Comparison of ENCODE assay signal across 20 mouse cellular contexts in the genomic region with DNA sequence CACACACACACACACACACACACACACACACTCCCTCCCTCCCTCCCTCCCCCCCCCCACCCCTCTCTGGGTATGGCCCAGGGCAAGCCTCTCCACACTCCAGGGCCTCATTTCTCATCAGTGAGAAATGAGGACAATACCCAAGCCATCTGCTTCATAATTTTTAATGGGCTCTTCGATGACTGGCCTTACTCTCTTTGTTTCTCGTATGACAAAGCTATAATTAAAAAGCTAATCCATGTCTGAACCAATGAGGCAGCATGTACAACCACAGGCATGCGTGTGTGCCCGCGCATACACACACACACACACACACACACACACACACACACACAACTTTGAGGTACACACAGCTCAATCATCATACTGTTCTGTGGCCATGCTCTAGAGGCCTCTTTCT. TPM values are rescaled to one million over a fixed set of nuclear protein-coding genes. Genes with fewer than 3 reads are reported as not detected.
DNase-seq lines count a peak whose midpoint lies in the region; ATAC-seq and TF ChIP-seq lines count a peak whose summit lies in the region.
"Had no signal": no experiment of that assay in that cellular context is flagged by ENCODE, and none has a peak within 500 bp of the region (broad histone marks: within the 10 kb centered on the region; RNA-seq: fewer than 3 reads in every experiment).

No protein-coding gene starts in this region.

- no peak for ATAC-seq in forebrain, postnatal 0 days
- peak; percentile 54 for ATAC-seq in midbrain, embryonic 13.5 days
- no peak for ATAC-seq in heart, embryonic 12.5 days (ENCODE audit: insufficient number of reproducible peaks, low FRiP score)
- no peak for ATAC-seq in heart, embryonic 11.5 days (replicated peaks; ENCODE audit: insufficient number of reproducible peaks, low FRiP score, low TSS enrichment)
- ATAC-seq: Patski had no signal

- H3K4me3 ChIP-seq in forebrain, embryonic 10.5 days, result no peak overlapping the region
- no peak overlapping the region for H3K4me3 ChIP-seq in forebrain, postnatal 0 days (ENCODE audit: low read depth, low read length)
- H3K4me3 ChIP-seq in hindbrain, embryonic 10.5 days, result no peak overlapping the region
- H3K4me3 ChIP-seq in midbrain, embryonic 13.5 days (replicated peaks), result no peak overlapping the region
- no peak overlapping the region for H3K4me3 ChIP-seq in heart, embryonic 12.5 days
- H3K4me3 ChIP-seq in heart, embryonic 11.5 days (ENCODE audit: low read depth, low read length), result no peak overlapping the region
- H3K4me3 ChIP-seq: embryonic facial prominence, embryonic 15.5 days; heart, embryonic 13.5 days; stomach, embryonic 15.5 days had no signal

- peak overlapping the region; percentile 68 for H3K27ac ChIP-seq in forebrain, embryonic 10.5 days
- H3K27ac ChIP-seq in forebrain, postnatal 0 days (ENCODE audit: low read depth, low read length), result no peak overlapping the region
- H3K27ac ChIP-seq in hindbrain, embryonic 10.5 days, result peak overlapping the region; percentile 72
- H3K27ac ChIP-seq in midbrain, embryonic 13.5 days, result peak overlapping the region; percentile 30; the same call in 1 of the 2 replicates
- no peak overlapping the region for H3K27ac ChIP-seq in heart, embryonic 12.5 days (ENCODE audit: poor library complexity, severe bottlenecking)
- H3K27ac ChIP-seq in heart, embryonic 11.5 days (ENCODE audit: low read depth, low read length), result no peak overlapping the region
- H3K27ac ChIP-seq: embryonic facial prominence, embryonic 15.5 days; heart, embryonic 13.5 days; macrophage; stomach, embryonic 15.5 days had no signal

- no peaks in the 10 kb centered on the region for H3K9me3 ChIP-seq in forebrain, embryonic 10.5 days
- no peaks in the 10 kb centered on the region for H3K9me3 ChIP-seq in forebrain, postnatal 0 days (ENCODE audit: low read length)
- no peaks in the 10 kb centered on the region for H3K9me3 ChIP-seq in hindbrain, embryonic 10.5 days
- H3K9me3 ChIP-seq in midbrain, embryonic 13.5 days, result no peaks in the 10 kb centered on the region
- H3K9me3 ChIP-seq in heart, embryonic 12.5 days (replicated peaks), result no peaks in the 10 kb centered on the region
- no peaks in the 10 kb centered on the region for H3K9me3 ChIP-seq in heart, embryonic 11.5 days (replicated peaks; ENCODE audit: control insufficient read depth, low read length)
- H3K9me3 ChIP-seq: embryonic facial prominence, embryonic 15.5 days; heart, embryonic 13.5 days; stomach, embryonic 15.5 days had no signal

- 92% methylated on average over 5 of the region's 5 CpGs for WGBS in forebrain, embryonic 10.5 days
- WGBS in forebrain, postnatal 0 days, result 51% methylated on average over 5 of the region's 5 CpGs
- 76% methylated on average over 5 of the region's 5 CpGs for WGBS in hindbrain, embryonic 10.5 days
- 61% methylated on average over 5 of the region's 5 CpGs for WGBS in midbrain, embryonic 13.5 days
- WGBS in heart, embryonic 12.5 days, result 97% methylated on average over 5 of the region's 5 CpGs
- 97% methylated on average over 5 of the region's 5 CpGs for WGBS in heart, embryonic 11.5 days (ENCODE audit: insufficient replicate concordance)

- peaks cover 97% of the 10 kb centered on the region for H3K4me1 ChIP-seq in forebrain, embryonic 10.5 days
- H3K4me1 ChIP-seq in forebrain, postnatal 0 days (ENCODE audit: insufficient read depth), result peaks cover 9% of the 10 kb centered on the region
- peaks cover 93% of the 10 kb centered on the region for H3K4me1 ChIP-seq in hindbrain, embryonic 10.5 days (replicated peaks)
- peaks cover 67% of the 10 kb centered on the region for H3K4me1 ChIP-seq in midbrain, embryonic 13.5 days (replicated peaks)
- H3K4me1 ChIP-seq in heart, embryonic 12.5 days (replicated peaks), result peaks cover 15% of the 10 kb centered on the region
- peaks cover 11% of the 10 kb centered on the region for H3K4me1 ChIP-seq in heart, embryonic 11.5 days (ENCODE audit: control insufficient read depth, insufficient read depth, low read length)

- DNase-seq in forebrain, embryonic 10.5 days (ENCODE audit: extremely low spot score, low spot score), result no peak
- DNase-seq in forebrain, postnatal 0 days, result no peak
- DNase-seq in Muller cell, postnatal 12 days (ENCODE audit: inconsistent ontology term), result peak; percentile 90
- DNase-seq in hindbrain, embryonic 10.5 days (ENCODE audit: low spot score), result no peak
- DNase-seq in frontal cortex, postnatal 36 days (ENCODE audit: low spot score in 2 of 2), result no peak
- DNase-seq: cerebellum, adult 11 months; kidney, adult 18-20 months; kidney, postnatal 36 days; liver; lung, embryonic 14.5 days; right cerebral cortex, postnatal 4 days; thymus, postnatal 14 days had no signal

- H3K9ac ChIP-seq in forebrain, postnatal 0 days, result no peak overlapping the region
- H3K9ac ChIP-seq in midbrain, embryonic 13.5 days (replicated peaks), result no peak overlapping the region
- H3K9ac ChIP-seq in heart, embryonic 12.5 days, result no peak overlapping the region
- H3K9ac ChIP-seq in heart, embryonic 11.5 days (ENCODE audit: low read depth, low read length), result no peak overlapping the region
- H3K9ac ChIP-seq: embryonic facial prominence, embryonic 15.5 days; heart, embryonic 13.5 days; lung, embryonic 14.5 days; stomach, embryonic 15.5 days had no signal

- H3K4me2 ChIP-seq in forebrain, postnatal 0 days (ENCODE audit: low read depth), result no peak overlapping the region
- H3K4me2 ChIP-seq in midbrain, embryonic 13.5 days (replicated peaks), result no peak overlapping the region
- no peak overlapping the region for H3K4me2 ChIP-seq in heart, embryonic 12.5 days
- no peak overlapping the region for H3K4me2 ChIP-seq in heart, embryonic 11.5 days
- H3K4me2 ChIP-seq: embryonic facial prominence, embryonic 15.5 days; heart, embryonic 13.5 days; lung, embryonic 14.5 days; stomach, embryonic 15.5 days had no signal

- no peak for TF ChIP-seq CTCF in forebrain, postnatal 0 days (IDR thresholded peaks at IDR 0.05; ENCODE audit: low read depth)

- no peaks in the 10 kb centered on the region for H3K27me3 ChIP-seq in forebrain, embryonic 10.5 days (ENCODE audit: poor library complexity, severe bottlenecking)
- H3K27me3 ChIP-seq in forebrain, postnatal 0 days (ENCODE audit: insufficient read depth, low read length), result no peaks in the 10 kb centered on the region
- H3K27me3 ChIP-seq in hindbrain, embryonic 10.5 days (ENCODE audit: insufficient read depth, poor library complexity, severe bottlenecking), result no peaks in the 10 kb centered on the region
- 0 out of 2 replicates have a peak, but pooled peaks cover 2% of the 10 kb centered on the region for H3K27me3 ChIP-seq in midbrain, embryonic 13.5 days
- H3K27me3 ChIP-seq in heart, embryonic 12.5 days (replicated peaks), result peaks cover 47% of the 10 kb centered on the region
- H3K27me3 ChIP-seq in heart, embryonic 11.5 days (ENCODE audit: control insufficient read depth, insufficient read depth, low read length), result peaks cover 39% of the 10 kb centered on the region
- H3K27me3 ChIP-seq: embryonic facial prominence, embryonic 15.5 days; Patski; stomach, embryonic 15.5 days had no signal

- H3K36me3 ChIP-seq in forebrain, embryonic 10.5 days (replicated peaks), result peaks cover 8% of the 10 kb centered on the region
- no peaks in the 10 kb centered on the region for H3K36me3 ChIP-seq in forebrain, postnatal 0 days (ENCODE audit: insufficient read depth)
- H3K36me3 ChIP-seq in hindbrain, embryonic 10.5 days, result peaks cover 23% of the 10 kb centered on the region; the same call in 1 of the 2 replicates
- H3K36me3 ChIP-seq in midbrain, embryonic 13.5 days, result no peaks in the 10 kb centered on the region
- H3K36me3 ChIP-seq in heart, embryonic 12.5 days, result no peaks in the 10 kb centered on the region
- no peaks in the 10 kb centered on the region for H3K36me3 ChIP-seq in heart, embryonic 11.5 days (ENCODE audit: control insufficient read depth, insufficient read depth, low read length)
- H3K36me3 ChIP-seq: embryonic facial prominence, embryonic 15.5 days; heart, embryonic 13.5 days; stomach, embryonic 15.5 days had no signal

RNA-seq across cellular contexts. Expression of a gene that starts 23.9 kb away (rescaled TPM):
- 19.8 and 22.6 TPM in 2 replicates for polyA plus RNA-seq in forebrain, embryonic 10.5 days (2016; fragmentation: Nextera tagmentation; extraction: Ambion mirVana)
- total RNA-seq in forebrain, postnatal 0 days (2014; rRNA removed), result 31.3 and 31.5 TPM in 2 replicates
- 12.4 and 14.6 TPM in 2 replicates for polyA plus RNA-seq in forebrain, postnatal 0 days (2015; fragmentation: Nextera tagmentation; extraction: Ambion mirVana)
- 13.3 and 17.6 TPM in 2 replicates for polyA plus RNA-seq in hindbrain, embryonic 10.5 days (2016; fragmentation: Nextera tagmentation; extraction: Ambion mirVana)
- 15.6 and 16.5 TPM in 2 replicates for polyA plus RNA-seq in midbrain, embryonic 13.5 days (2015; fragmentation: Nextera tagmentation; extraction: Ambion mirVana)
- polyA plus RNA-seq in heart, embryonic 12.5 days (2016; fragmentation: Nextera tagmentation; extraction: Ambion mirVana), result 2.0 and 2.3 TPM in 2 replicates
- 2.0 and 3.1 TPM in 2 replicates for polyA plus RNA-seq in heart, embryonic 11.5 days (2014; fragmentation: Nextera tagmentation; extraction: Ambion mirVana)

Comparison
In these comparisons a context has a peak if more than half of its experiments do, and no peak if none do; other contexts are left out.
1. H3K27ac ChIP-seq: peak in forebrain, embryonic 10.5 days (single experiment), hindbrain, embryonic 10.5 days (single experiment) and midbrain, embryonic 13.5 days (single experiment); none in forebrain, postnatal 0 days (single experiment), heart, embryonic 12.5 days (single experiment) and heart, embryonic 11.5 days (single experiment).